Mouse (Mus musculus): ENCODE data around the gene D130043K22Rik. TPM values are rescaled to one million over a fixed set of nuclear protein-coding genes. Genes with fewer than 3 reads are reported as not detected.

The D130043K22Rik gene
- polyA plus RNA-seq, 1 experiment: 0.02 TPM

DNA sequence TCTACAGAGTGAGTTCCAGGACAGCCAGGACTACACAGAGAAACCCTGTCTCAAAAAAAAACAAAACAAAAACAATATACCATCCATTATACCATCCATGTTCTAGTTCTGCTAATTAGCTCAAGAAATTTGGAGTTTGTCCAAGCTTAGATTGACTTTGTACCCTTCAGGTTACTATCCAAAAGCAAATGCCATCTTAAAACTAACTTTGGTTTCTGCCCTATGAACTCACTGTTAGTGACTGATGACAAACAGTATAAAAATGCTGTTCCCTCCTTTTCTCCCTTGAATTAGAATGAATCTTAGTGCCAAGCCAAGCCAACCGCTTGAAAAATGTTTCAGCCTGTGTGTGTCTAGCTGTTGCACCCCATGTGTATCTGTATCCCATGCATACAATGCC, 30.3 kb upstream of the D130043K22Rik start:
- Histone ChIP-seq H3K4me3 (ENCODE audit: insufficient read depth, poor library complexity, severe bottlenecking) (no peak overlapping the region), H3K79me3 (ENCODE audit: low read depth) (peaks cover 3% of the 10 kb centered on the region), H3K36me3 (ENCODE audit: control insufficient read depth, insufficient read depth) (peaks cover 53% of the 10 kb centered on the region), H3K79me2 (ENCODE audit: control insufficient read depth, insufficient read depth) (peaks cover 19% of the 10 kb centered on the region), H3ac (ENCODE audit: control insufficient read depth, insufficient read length, low read depth) (no peak overlapping the region), H3K27me3 (ENCODE audit: control insufficient read depth, insufficient read depth, insufficient read length) (no peaks in the 10 kb centered on the region)
- TF ChIP-seq CTCF (IDR thresholded peaks at IDR 0.05; ENCODE audit: control insufficient read depth, insufficient read depth, insufficient read length) (no peak), USF1 (IDR thresholded peaks at IDR 0.05; ENCODE audit: low read depth) (no peak), CEBPB (IDR thresholded peaks at IDR 0.05; ENCODE audit: low read depth) (no peak), FOSL1 (IDR thresholded peaks at IDR 0.05; ENCODE audit: insufficient read depth, low read length, poor library complexity, severe bottlenecking) (no peak), MYOG (IDR thresholded peaks at IDR 0.05; ENCODE audit: control insufficient read depth, extremely low read depth, insufficient read length) (no peak), MYOD1 (IDR thresholded peaks at IDR 0.05; ENCODE audit: control insufficient read depth, insufficient read length, low read depth) (no peak), MAX (IDR thresholded peaks at IDR 0.05) (no peak)

- Histone ChIP-seq H3K79me3 (ENCODE audit: low read depth) (no peaks in the 10 kb centered on the region), H3K36me3 (ENCODE audit: control insufficient read depth, insufficient read depth) (peaks cover 35% of the 10 kb centered on the region), H3K79me2 (ENCODE audit: control insufficient read depth, insufficient read depth) (peaks cover 10% of the 10 kb centered on the region), H3K27me3 (ENCODE audit: control insufficient read depth, insufficient read depth, insufficient read length) (no peaks in the 10 kb centered on the region), H3ac (ENCODE audit: control insufficient read depth, insufficient read length, low read depth) (no peak overlapping the region), H3K4me3 (ENCODE audit: insufficient read depth, poor library complexity, severe bottlenecking) (no peak overlapping the region)
- no peak for TF ChIP-seq CTCF (IDR thresholded peaks at IDR 0.05; ENCODE audit: control insufficient read depth, insufficient read depth, insufficient read length)
- no peak for TF ChIP-seq MYOD1 (IDR thresholded peaks at IDR 0.05; ENCODE audit: control insufficient read depth, insufficient read length, low read depth)
- no peak for TF ChIP-seq MYOG (IDR thresholded peaks at IDR 0.05; ENCODE audit: control insufficient read depth, extremely low read depth, insufficient read length)
- TF ChIP-seq CEBPB (IDR thresholded peaks at IDR 0.05; ENCODE audit: low read depth): no peak
- no peak for TF ChIP-seq MAX (IDR thresholded peaks at IDR 0.05)
- TF ChIP-seq FOSL1 (IDR thresholded peaks at IDR 0.05; ENCODE audit: insufficient read depth, low read length, poor library complexity, severe bottlenecking): no peak
- no peak for TF ChIP-seq USF1 (IDR thresholded peaks at IDR 0.05; ENCODE audit: low read depth)
Measured at GRCm38 (mm10) chr13:24816125-24817092, 28.5 kb upstream of the D130043K22Rik start.

- TF ChIP-seq USF1 (IDR thresholded peaks at IDR 0.05; ENCODE audit: low read depth): no peak
- TF ChIP-seq MYOD1 (IDR thresholded peaks at IDR 0.05; ENCODE audit: control insufficient read depth, insufficient read length, low read depth): no peak
- TF ChIP-seq MYOG (IDR thresholded peaks at IDR 0.05; ENCODE audit: control insufficient read depth, extremely low read depth, insufficient read length): no peak
- no peak for TF ChIP-seq MAX (IDR thresholded peaks at IDR 0.05)
- TF ChIP-seq CEBPB (IDR thresholded peaks at IDR 0.05; ENCODE audit: low read depth): no peak
- TF ChIP-seq CTCF (IDR thresholded peaks at IDR 0.05; ENCODE audit: control insufficient read depth, insufficient read depth, insufficient read length): no peak
- no peak for TF ChIP-seq FOSL1 (IDR thresholded peaks at IDR 0.05; ENCODE audit: insufficient read depth, low read length, poor library complexity, severe bottlenecking)
- H3K79me3 ChIP-seq (ENCODE audit: low read depth): no peaks in the 10 kb centered on the region
- no peaks in the 10 kb centered on the region for H3K27me3 ChIP-seq (ENCODE audit: control insufficient read depth, insufficient read depth, insufficient read length)
- no peak overlapping the region for H3K4me3 ChIP-seq (ENCODE audit: insufficient read depth, poor library complexity, severe bottlenecking)
- H3K79me2 ChIP-seq (ENCODE audit: control insufficient read depth, insufficient read depth): no peaks in the 10 kb centered on the region
- no peak overlapping the region for H3ac ChIP-seq (ENCODE audit: control insufficient read depth, insufficient read length, low read depth)
- H3K36me3 ChIP-seq (ENCODE audit: control insufficient read depth, insufficient read depth): no peaks in the 10 kb centered on the region
Measured at GRCm38 (mm10) chr13:24819931-24820330, 25.0 kb upstream of the D130043K22Rik start.

- no peak overlapping the region for H3K4me3 ChIP-seq (ENCODE audit: insufficient read depth, poor library complexity, severe bottlenecking)
- TF ChIP-seq CTCF (IDR thresholded peaks at IDR 0.05; ENCODE audit: control insufficient read depth, insufficient read depth, insufficient read length): no peak
- no peak for TF ChIP-seq FOSL1 (IDR thresholded peaks at IDR 0.05; ENCODE audit: insufficient read depth, low read length, poor library complexity, severe bottlenecking)
- no peak for TF ChIP-seq MAX (IDR thresholded peaks at IDR 0.05)
- no peak for TF ChIP-seq USF1 (IDR thresholded peaks at IDR 0.05; ENCODE audit: low read depth)
- TF ChIP-seq CEBPB (IDR thresholded peaks at IDR 0.05; ENCODE audit: low read depth): no peak
- TF ChIP-seq MYOD1 (IDR thresholded peaks at IDR 0.05; ENCODE audit: control insufficient read depth, insufficient read length, low read depth): no peak
- TF ChIP-seq MYOG (IDR thresholded peaks at IDR 0.05; ENCODE audit: control insufficient read depth, extremely low read depth, insufficient read length): no peak
- peaks cover 3% of the 10 kb centered on the region for H3K36me3 ChIP-seq (ENCODE audit: control insufficient read depth, insufficient read depth)
Measured at GRCm38 (mm10) chr13:24822663-24823343, 22.1 kb upstream of the D130043K22Rik start.

DNA sequence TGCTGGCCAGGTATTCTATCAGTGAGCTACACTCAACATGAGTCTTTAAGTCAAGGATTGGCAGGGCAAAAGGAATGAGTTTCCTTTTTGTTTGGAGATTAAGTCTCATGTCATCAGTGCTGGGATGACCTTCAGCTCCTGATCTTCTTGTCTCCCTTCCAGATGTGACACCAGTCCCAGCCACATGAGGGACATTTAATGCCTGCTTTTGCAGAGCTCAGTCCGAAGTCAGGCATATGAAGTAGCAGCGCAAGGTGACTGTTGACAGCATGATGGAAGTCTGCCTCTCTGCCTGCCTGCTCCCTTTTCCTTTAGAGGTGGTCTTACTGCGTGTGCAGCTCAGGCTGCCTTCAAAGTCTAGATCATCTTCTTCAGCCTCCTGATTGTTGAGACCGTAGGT, 20.3 kb upstream of the D130043K22Rik start:
- H3ac ChIP-seq (ENCODE audit: control insufficient read depth, insufficient read length, low read depth): no peak overlapping the region
- TF ChIP-seq MYOG (IDR thresholded peaks at IDR 0.05; ENCODE audit: control insufficient read depth, extremely low read depth, insufficient read length) (no peak), MYOD1 (IDR thresholded peaks at IDR 0.05; ENCODE audit: control insufficient read depth, insufficient read length, low read depth) (no peak), CTCF (IDR thresholded peaks at IDR 0.05; ENCODE audit: control insufficient read depth, insufficient read depth, insufficient read length) (no peak)
- H3K79me2 ChIP-seq (ENCODE audit: control insufficient read depth, insufficient read depth): no peaks in the 10 kb centered on the region
- no peak overlapping the region for H3K4me3 ChIP-seq (ENCODE audit: insufficient read depth, poor library complexity, severe bottlenecking)
- peaks cover under 1% of the 10 kb centered on the region for H3K79me3 ChIP-seq (ENCODE audit: low read depth)
- no peaks in the 10 kb centered on the region for H3K27me3 ChIP-seq (ENCODE audit: control insufficient read depth, insufficient read depth, insufficient read length)
- H3K36me3 ChIP-seq (ENCODE audit: control insufficient read depth, insufficient read depth): peaks cover 3% of the 10 kb centered on the region

More at GRCm38 (mm10) chr13:24822663-24823343, 22.1 kb upstream of the D130043K22Rik start:
- Histone ChIP-seq H3K79me2 (ENCODE audit: control insufficient read depth, insufficient read depth) (no peaks in the 10 kb centered on the region), H3ac (ENCODE audit: control insufficient read depth, insufficient read length, low read depth) (no peak overlapping the region), H3K27me3 (ENCODE audit: control insufficient read depth, insufficient read depth, insufficient read length) (no peaks in the 10 kb centered on the region), H3K79me3 (ENCODE audit: low read depth) (no peaks in the 10 kb centered on the region)
